Mouse (Mus musculus) neural tube, embryonic 15.5 days (tissue): ENCODE measurements at regions not wholly inside any gene's neighbourhood (a gene's known extent, or its start where the extent isn't known, plus 50 kb on each side); places are given as distances from the start of the nearest gene placed in this dataset.
"Not testable (repeated sequence)": the region's sequence is repeated elsewhere in the genome, so short reads cannot be mapped to it uniquely, and the experiment has no call there.

Experiments
- ATAC-seq: fragments of 200-750 bp; cut with Nextera tagmentation; 2 replicates; pipeline ENCODE4 v1.8.0; 2017; ENCODE audit warnings: mild to moderate bottlenecking, moderate TSS enrichment, moderate library complexity; ENCODE audit not compliant: low FRiP score
- H3K27ac ChIP-seq: fragments of 300-500 bp; sonication (generic); replicated peaks from 2 replicates; pipeline ENCODE4 v1.5.1; 2015; ENCODE audit warnings: mild to moderate bottlenecking, inconsistent platforms
- H3K27me3 ChIP-seq: fragments of 300-500 bp; sonication (generic); replicated peaks from 2 replicates; pipeline ENCODE4 v1.6.1; 2015; ENCODE audit warnings: inconsistent platforms
- H3K36me3 ChIP-seq: fragments of 300-500 bp; sonication (generic); 2 replicates; pipeline ENCODE4 v1.6.1; 2015; ENCODE audit warnings: inconsistent platforms
- H3K4me1 ChIP-seq: fragments of 300-500 bp; sonication (generic); 2 replicates; pipeline ENCODE4 v1.6.1; 2015; ENCODE audit warnings: inconsistent platforms
- H3K4me2 ChIP-seq: fragments of 300-500 bp; sonication (generic); 2 replicates; pipeline ENCODE4 v1.6.1; 2015; ENCODE audit warnings: inconsistent platforms, mild to moderate bottlenecking, moderate library complexity
- H3K4me3 ChIP-seq: fragments of 300-500 bp; sonication (generic); replicated peaks from 2 replicates; pipeline ENCODE4 v1.5.1; 2015; ENCODE audit warnings: mild to moderate bottlenecking, inconsistent platforms
- H3K9ac ChIP-seq: fragments of 300-500 bp; sonication (generic); replicated peaks from 2 replicates; pipeline ENCODE4 v1.6.1; 2015; ENCODE audit warnings: mild to moderate bottlenecking, inconsistent platforms
- H3K9me3 ChIP-seq: fragments of 300-500 bp; sonication (generic); replicated peaks from 2 replicates; pipeline ENCODE4 v1.6.1; 2016; ENCODE audit warnings: inconsistent platforms
- WGBS: fragments of 180-500 bp; shearing (Covaris S2); methylation state at CpG from one replicate; pipeline ENCODE4 v1.1.7; 2015; ENCODE audit warnings: mixed read lengths; 5-methylcytosine and 5-hydroxymethylcytosine counted together

- H3K4me1 ChIP-seq, result no peaks in the 10 kb centered on the region
- H3K9ac ChIP-seq, result no peak overlapping the region
- 33% methylated on average over 7 of the region's 7 CpGs for WGBS
- H3K27me3 ChIP-seq, result no peaks in the 10 kb centered on the region
- H3K27ac ChIP-seq, result no peak overlapping the region
- H3K36me3 ChIP-seq, result no peaks in the 10 kb centered on the region
- H3K4me2 ChIP-seq, result no peak overlapping the region
- no peak overlapping the region for H3K4me3 ChIP-seq
- peak; percentile 57; the same call in 1 of the 2 replicates for ATAC-seq
- no peaks in the 10 kb centered on the region for H3K9me3 ChIP-seq
Measured at GRCm38 (mm10) chr17:61217198-61217722, 1663.9 kb downstream of the Efna5 start.

DNA sequence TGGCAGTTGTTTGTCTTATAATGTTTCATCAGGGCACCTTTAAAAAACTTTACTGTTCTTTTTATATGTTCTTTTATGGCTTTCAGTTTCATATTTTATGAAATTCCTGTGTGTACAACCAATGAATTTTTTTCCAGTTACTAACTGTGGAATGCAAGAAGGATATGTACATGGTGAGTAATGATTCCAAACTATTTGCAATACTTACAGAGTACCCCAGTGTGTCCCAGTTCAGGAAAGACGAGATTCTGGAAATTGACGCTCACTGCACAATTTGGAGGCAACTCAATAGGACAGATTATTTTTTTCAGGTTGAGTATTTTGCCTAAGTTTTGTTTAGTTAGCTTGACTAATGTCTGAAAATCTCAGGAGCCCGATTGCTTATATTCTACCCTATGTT, 1676.8 kb downstream of the Efna5 start:
- H3K36me3 ChIP-seq, result no peaks in the 10 kb centered on the region

DNA sequence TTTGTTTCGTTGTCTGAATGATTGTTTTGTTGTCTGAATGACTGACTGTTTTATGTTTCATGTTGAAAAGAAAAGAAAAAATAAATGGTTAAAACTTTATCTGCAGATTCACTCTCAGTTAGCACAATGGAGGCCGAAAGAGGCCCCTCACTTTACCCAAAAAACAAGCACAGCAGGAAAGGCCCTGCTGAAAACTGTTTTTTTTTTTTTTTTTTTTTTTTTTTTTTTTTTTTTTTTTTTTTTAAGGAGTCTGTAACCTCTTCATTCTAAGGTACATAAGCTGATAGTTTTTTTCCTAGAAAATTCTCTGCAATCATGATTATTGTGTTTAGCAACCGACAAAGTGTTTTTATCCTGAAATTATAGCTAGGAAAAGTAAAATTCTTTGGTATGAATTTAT, 1693.2 kb downstream of the Efna5 start:
- H3K9me3 ChIP-seq, H3K9ac ChIP-seq, H3K27ac ChIP-seq, H3K4me2 ChIP-seq, ATAC-seq, H3K27me3 ChIP-seq, H3K4me1 ChIP-seq, H3K4me3 ChIP-seq, H3K36me3 ChIP-seq: not testable (repeated sequence)
- WGBS, result 79% methylated on average over 3 of the region's 3 CpGs

More for the DNA sequence above, 1676.8 kb downstream of the Efna5 start:
- Histone ChIP-seq H3K27ac (no peak overlapping the region), H3K4me1 (no peaks in the 10 kb centered on the region), H3K4me2 (no peak overlapping the region), H3K27me3 (no peaks in the 10 kb centered on the region), H3K9ac (no peak overlapping the region), H3K9me3 (no peaks in the 10 kb centered on the region), H3K4me3 (no peak overlapping the region)
- ATAC-seq, result no peak
- WGBS, result 91% methylated on average over 3 of the region's 3 CpGs

DNA sequence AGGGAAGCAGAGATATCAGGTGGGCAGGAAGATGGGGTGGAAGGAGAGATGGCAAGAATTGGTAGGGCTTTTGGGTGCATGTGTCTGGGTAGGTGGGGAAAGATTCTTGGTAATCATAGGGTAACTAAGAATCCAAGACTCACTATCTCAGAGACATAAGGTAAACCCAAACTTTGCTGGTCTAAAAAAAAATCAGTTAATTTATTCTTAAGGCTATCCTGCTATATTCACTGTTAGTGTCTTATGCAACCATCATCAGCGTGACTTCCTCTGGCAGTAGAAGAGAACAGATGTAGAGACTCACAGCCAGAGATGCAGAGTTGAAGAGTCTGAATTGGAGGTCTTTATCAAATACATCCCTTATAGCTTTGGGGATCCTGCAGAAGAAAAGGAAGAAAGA, 1704.5 kb downstream of the Efna5 start:
- H3K9ac ChIP-seq, result no peak overlapping the region
- no peak overlapping the region for H3K27ac ChIP-seq
- H3K9me3 ChIP-seq, result no peaks in the 10 kb centered on the region
- no peaks in the 10 kb centered on the region for H3K27me3 ChIP-seq
- no peak for ATAC-seq
- no peaks in the 10 kb centered on the region for H3K4me1 ChIP-seq
- H3K4me2 ChIP-seq, result no peak overlapping the region
- 95% methylated on average over 1 of the region's 1 CpGs for WGBS
- no peaks in the 10 kb centered on the region for H3K36me3 ChIP-seq
- H3K4me3 ChIP-seq, result no peak overlapping the region

DNA sequence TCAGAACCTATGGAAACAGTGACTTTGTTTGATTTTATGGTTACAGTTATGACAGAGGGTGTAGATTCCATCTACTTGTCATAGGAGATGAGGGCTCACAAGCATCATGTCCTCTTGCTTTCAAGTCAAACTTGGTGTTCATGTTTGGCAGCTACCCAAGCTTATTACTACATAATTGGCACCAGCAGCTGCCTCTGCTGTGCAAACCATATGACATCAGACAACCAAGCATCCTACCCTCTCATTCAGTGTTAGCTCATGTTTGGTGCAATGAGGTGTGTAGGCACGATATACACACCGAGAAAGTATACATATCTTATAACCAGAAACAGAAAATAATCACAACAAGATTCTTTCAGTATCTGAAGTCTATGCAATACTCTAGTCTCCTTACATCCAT, 1721.7 kb downstream of the Efna5 start:
- H3K4me3 ChIP-seq, result no peak overlapping the region
- no peaks in the 10 kb centered on the region for H3K27me3 ChIP-seq
- no peak overlapping the region for H3K4me2 ChIP-seq
- no peak overlapping the region for H3K27ac ChIP-seq
- WGBS, result 89% methylated on average over 2 of the region's 2 CpGs
- no peak overlapping the region for H3K9ac ChIP-seq
- H3K4me1 ChIP-seq, result no peaks in the 10 kb centered on the region
- no peaks in the 10 kb centered on the region for H3K36me3 ChIP-seq
- no peaks in the 10 kb centered on the region for H3K9me3 ChIP-seq
- no peak for ATAC-seq

DNA sequence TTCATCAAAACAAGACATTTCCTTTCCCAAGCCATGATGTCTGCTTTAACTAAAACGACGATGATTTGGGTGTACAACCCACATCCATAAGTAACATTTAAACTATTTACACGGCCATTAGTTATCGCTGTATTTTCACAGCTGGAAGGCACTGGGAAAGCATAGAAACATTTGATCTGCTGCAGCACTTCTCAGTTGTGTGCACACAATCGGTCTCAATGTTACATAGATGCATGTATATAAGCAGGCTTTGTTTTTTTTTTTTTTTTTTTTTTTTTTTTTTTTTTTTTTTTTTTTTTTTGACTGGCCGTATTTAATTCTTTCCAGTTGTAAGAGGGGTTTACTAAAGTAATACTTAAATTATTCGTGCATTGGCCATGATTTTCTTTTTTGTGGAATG, 1744.1 kb downstream of the Efna5 start:
- Histone ChIP-seq H3K4me1 (no peaks in the 10 kb centered on the region), H3K4me3 (no peak overlapping the region), H3K36me3 (no peaks in the 10 kb centered on the region), H3K4me2 (no peak overlapping the region), H3K27ac (no peak overlapping the region), H3K9ac (no peak overlapping the region), H3K27me3 (no peaks in the 10 kb centered on the region), H3K9me3 (no peaks in the 10 kb centered on the region)
- 79% methylated on average over 7 of the region's 7 CpGs for WGBS
- no peak for ATAC-seq

- no peak overlapping the region for H3K4me3 ChIP-seq
- ATAC-seq, result no peak
- H3K4me1 ChIP-seq, result no peaks in the 10 kb centered on the region
- H3K4me2 ChIP-seq, result no peak overlapping the region
- H3K27ac ChIP-seq, result no peak overlapping the region
- WGBS, result 74% methylated on average over 1 of the region's 1 CpGs
- H3K36me3 ChIP-seq, result no peaks in the 10 kb centered on the region
- no peaks in the 10 kb centered on the region for H3K27me3 ChIP-seq
- H3K9ac ChIP-seq, result no peak overlapping the region
- H3K9me3 ChIP-seq, result no peaks in the 10 kb centered on the region
Measured at GRCm38 (mm10) chr17:61127767-61128166, 1753.3 kb downstream of the Efna5 start.

- WGBS, result 93% methylated on average over 1 of the region's 1 CpGs
- ATAC-seq, result no peak
- Histone ChIP-seq H3K36me3 (no peaks in the 10 kb centered on the region), H3K4me3 (no peak overlapping the region), H3K4me1 (no peaks in the 10 kb centered on the region), H3K27me3 (no peaks in the 10 kb centered on the region), H3K4me2 (no peak overlapping the region), H3K9me3 (no peaks in the 10 kb centered on the region), H3K9ac (no peak overlapping the region), H3K27ac (no peak overlapping the region)
Measured at GRCm38 (mm10) chr17:61106302-61106701, 1774.8 kb downstream of the Efna5 start.

GRCm38 (mm10) chr17:61060450-61060849, 1820.7 kb downstream of the Efna5 start:
- Histone ChIP-seq H3K27ac (no peak overlapping the region), H3K9ac (no peak overlapping the region), H3K9me3 (no peaks in the 10 kb centered on the region), H3K4me2 (no peak overlapping the region), H3K4me1 (no peaks in the 10 kb centered on the region), H3K36me3 (no peaks in the 10 kb centered on the region), H3K4me3 (no peak overlapping the region), H3K27me3 (no peaks in the 10 kb centered on the region)
- WGBS, result 90% methylated on average over 5 of the region's 5 CpGs
- no peak for ATAC-seq

DNA sequence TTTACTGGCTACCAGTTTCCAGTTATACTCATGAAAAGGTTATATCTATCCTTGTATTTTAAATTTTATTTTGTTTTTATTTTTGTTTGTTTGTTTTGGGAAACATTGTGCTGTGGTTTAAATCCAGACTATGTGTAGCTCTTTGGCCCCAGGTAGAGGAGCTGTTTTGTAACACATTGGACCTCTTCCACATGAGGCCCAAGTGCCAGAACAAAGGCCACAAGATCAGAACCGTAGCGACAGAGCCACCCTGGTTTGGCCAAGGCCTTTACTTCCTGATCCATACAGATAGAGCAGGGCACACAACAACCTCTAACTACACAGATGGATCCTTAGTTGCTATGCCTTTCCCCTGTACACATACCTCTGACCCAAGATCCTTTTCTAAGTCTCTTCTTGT, 1822.6 kb downstream of the Efna5 start:
- H3K9ac ChIP-seq, result no peak overlapping the region
- no peak for ATAC-seq
- H3K27ac ChIP-seq, result no peak overlapping the region
- H3K9me3 ChIP-seq, result no peaks in the 10 kb centered on the region
- H3K4me1 ChIP-seq, result no peaks in the 10 kb centered on the region
- no peak overlapping the region for H3K4me2 ChIP-seq
- no peak overlapping the region for H3K4me3 ChIP-seq
- H3K27me3 ChIP-seq, result no peaks in the 10 kb centered on the region
- 93% methylated on average over 2 of the region's 2 CpGs for WGBS
- H3K36me3 ChIP-seq, result no peaks in the 10 kb centered on the region

- no peaks in the 10 kb centered on the region for H3K36me3 ChIP-seq
- H3K27ac ChIP-seq, result no peak overlapping the region
- no peak for ATAC-seq
- H3K27me3 ChIP-seq, result no peaks in the 10 kb centered on the region
- H3K4me1 ChIP-seq, result no peaks in the 10 kb centered on the region
- H3K4me2 ChIP-seq, result no peak overlapping the region
- no peak overlapping the region for H3K9ac ChIP-seq
- WGBS, result 31% methylated on average over 4 of the region's 4 CpGs
- no peaks in the 10 kb centered on the region for H3K9me3 ChIP-seq
- H3K4me3 ChIP-seq, result no peak overlapping the region
Measured at GRCm38 (mm10) chr17:61033544-61034251, 1847.4 kb downstream of the Efna5 start.

GRCm38 (mm10) chr17:61018647-61019046, 1862.5 kb downstream of the Efna5 start:
- Histone ChIP-seq H3K9ac (no peak overlapping the region), H3K36me3 (no peaks in the 10 kb centered on the region), H3K27ac (no peak overlapping the region), H3K4me3 (no peak overlapping the region), H3K4me2 (no peak overlapping the region), H3K27me3 (no peaks in the 10 kb centered on the region), H3K9me3 (no peaks in the 10 kb centered on the region), H3K4me1 (no peaks in the 10 kb centered on the region)
- ATAC-seq, result no peak
- 49% methylated on average over 4 of the region's 4 CpGs for WGBS
